Mouse (Mus musculus): ENCODE measurements around the gene Vmn2r69.

Vmn2r69 gene

DNA sequence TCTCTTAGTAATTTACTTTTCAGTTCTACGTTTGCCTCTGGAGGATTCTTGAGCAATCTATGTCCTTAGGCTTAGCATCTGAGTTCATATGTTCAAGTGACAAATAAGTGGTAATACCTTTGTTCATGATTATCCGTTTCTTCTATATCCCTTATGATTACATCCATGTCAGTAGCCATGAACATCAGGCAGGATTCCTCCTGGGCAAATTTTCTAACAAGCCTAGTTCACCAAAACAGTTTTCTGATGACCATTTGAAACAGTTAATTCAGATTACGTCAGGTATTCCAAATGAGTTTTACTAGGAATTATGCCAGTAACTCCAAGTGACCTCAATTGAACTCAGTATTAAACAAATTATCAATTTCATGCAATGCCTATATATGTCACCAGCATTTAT lies at the start of gene Vmn2r69:
Vmn2r69 (minus strand) TSS at position 101 of the 400 bp plus-strand sequence.
- no peak for DNase-seq
